Mouse (Mus musculus): ENCODE data around the gene Galnt17.

The Galnt17 gene

DNA sequence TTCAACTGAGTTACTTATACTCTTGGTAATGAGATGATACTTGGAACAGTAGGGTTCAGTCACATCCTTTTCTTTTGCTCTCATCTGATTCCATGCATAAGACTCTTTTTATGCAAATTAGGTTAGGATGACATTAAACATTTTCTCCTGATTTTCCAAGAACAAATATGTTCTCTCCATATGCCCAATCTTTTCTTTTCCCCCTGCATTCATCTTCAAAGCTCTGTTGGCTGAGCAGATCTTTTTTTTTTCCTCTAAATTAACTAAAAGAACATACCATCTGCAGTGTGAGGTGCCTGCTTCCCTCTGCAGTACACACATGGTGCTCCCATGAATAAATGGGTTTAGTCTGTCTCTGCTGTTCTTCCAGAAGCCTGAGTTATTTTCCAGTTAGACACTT is 173.5 kb downstream of the Galnt17 start:
- in situ Hi-C loops (cut with MseI, MboI), result no loop called here

- in situ Hi-C loops (cut with MseI, MboI), result no loop called here
Observed at GRCm38 (mm10) chr5:131120296-131120840, 187.9 kb downstream of the Galnt17 start.

DNA sequence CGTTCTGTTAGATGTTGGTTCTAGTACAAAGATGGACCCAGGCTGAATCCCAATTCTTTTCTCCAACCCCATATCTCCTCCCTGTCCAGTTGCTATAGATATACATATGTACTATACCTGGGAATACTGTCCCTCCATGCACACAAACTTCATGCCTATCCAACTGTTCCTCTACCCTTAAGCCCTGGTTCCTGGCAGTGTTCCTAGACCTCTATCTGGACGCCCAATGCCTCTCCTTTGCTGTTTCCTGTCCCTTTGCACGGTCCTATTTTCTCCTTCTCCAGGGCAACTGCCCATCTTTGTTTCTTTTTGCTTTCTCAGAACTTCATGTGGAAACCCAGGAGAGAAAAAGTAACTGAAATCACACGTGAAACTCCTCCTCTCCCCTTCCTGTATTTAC is 188.4 kb downstream of the Galnt17 start:
- in situ Hi-C loops (cut with MseI, MboI), result no loop called here

GRCm38 (mm10) chr5:131117391-131118040 is 190.8 kb downstream of the Galnt17 start:
- in situ Hi-C loops (cut with MseI, MboI), result no loop called here

DNA sequence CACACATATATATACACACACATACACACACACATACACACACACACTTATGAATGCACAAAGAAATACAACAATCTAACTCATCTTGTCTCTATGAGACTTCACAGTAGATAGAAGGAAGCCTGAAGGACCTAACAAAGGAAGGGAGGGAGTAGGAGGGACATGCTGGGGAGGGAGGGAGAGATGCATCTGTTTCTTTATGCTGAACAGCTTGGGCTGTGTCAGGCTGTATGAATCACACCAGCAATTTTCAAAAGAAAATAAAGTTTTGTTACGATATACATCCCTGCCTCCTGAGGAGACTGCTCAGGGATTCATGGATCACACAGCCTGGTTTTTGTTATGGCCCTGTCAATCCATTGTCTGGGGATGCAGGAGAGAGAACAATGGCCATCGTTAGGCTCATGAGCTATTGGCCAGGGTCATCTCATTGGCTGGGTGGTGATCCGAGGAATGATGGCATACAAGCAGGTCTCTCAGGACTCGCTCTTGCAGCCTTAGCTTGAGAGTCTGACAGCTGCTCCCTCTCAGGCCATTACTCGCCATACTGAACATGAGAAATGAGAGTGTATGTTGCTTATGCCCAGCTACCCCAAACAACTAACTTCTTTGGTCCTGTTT is 194.3 kb downstream of the Galnt17 start:
- in situ Hi-C loops (cut with MseI, MboI), result no loop called here

DNA sequence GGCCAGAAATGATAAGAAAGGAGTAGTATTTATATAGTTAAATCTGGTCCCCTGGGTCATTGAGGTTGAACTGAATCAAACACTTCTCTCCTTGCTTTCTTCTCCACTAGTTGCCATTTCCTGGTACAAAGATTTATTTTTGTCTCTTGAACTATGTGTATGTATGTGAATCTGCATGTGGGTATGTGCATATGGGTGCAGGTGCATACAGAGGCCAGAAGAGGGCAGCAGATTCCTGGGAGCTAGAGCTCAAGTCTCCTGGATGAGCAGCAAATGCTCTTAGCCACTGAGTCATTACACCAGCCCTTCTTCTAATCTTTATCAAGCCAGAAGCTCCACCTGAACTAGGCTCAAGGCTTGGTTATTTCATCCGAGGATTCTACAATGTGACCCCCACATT is 201.1 kb downstream of the Galnt17 start:
- in situ Hi-C loops (cut with MseI, MboI), result no loop called here

GRCm38 (mm10) chr5:131096824-131097223 is 211.5 kb downstream of the Galnt17 start:
- in situ Hi-C loops (cut with MseI, MboI), result no loop called here

DNA sequence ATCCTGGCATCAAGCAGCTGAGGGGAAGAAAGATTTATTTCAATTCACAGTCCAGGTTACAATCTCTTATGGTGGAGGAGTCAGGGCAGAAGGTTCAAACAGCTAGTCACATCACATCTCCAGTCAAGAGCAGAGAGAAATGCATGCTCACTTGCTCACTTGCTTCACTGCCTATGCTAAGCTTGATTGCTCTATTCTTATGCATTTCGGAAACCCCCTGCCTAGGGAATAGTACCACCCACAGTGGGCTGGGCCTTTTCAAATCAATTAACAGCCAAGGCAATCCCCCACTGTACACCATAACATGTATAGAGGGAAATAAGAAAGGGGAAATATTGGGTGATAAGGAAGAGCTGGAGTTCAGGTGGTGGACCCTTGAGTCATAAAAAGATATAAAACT is 212.7 kb downstream of the Galnt17 start:
- in situ Hi-C loops (cut with MseI, MboI), result no loop called here

DNA sequence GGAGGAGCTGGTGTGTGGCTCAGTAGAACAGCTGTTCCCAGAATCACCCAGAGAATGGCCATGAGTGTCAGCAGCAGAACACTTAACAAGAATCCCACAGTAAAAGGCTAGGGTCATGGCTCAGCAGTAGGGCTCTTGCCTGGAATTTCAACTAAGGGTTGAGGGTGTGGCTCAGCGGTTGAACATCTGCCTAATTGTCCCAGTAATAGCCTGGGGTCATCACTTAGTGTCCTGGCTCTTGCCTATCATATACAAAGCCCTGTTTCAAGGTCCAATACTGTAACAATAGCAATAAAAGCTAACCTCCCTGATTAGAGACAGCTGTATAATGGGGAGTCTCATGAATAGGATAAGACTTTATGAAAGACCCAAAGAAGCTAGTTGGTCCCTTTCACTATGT is 213.5 kb downstream of the Galnt17 start:
- in situ Hi-C loops (cut with MseI, MboI), result no loop called here

- in situ Hi-C loops (cut with MseI, MboI), result no loop called here
Observed at GRCm38 (mm10) chr5:131094138-131094537, 214.2 kb downstream of the Galnt17 start.

- in situ Hi-C loops (cut with MseI, MboI), result no loop called here
Observed at GRCm38 (mm10) chr5:131089876-131090275, 218.4 kb downstream of the Galnt17 start.

- in situ Hi-C loops (cut with MseI, MboI), result no loop called here
Observed at GRCm38 (mm10) chr5:131088866-131089265, 219.4 kb downstream of the Galnt17 start.

- in situ Hi-C loops (cut with MseI, MboI), result no loop called here
Observed at GRCm38 (mm10) chr5:131083072-131083657, 225.1 kb downstream of the Galnt17 start.

- in situ Hi-C loops (cut with MseI, MboI), result no loop called here
Observed at GRCm38 (mm10) chr5:131077682-131078081, 230.6 kb downstream of the Galnt17 start.

DNA sequence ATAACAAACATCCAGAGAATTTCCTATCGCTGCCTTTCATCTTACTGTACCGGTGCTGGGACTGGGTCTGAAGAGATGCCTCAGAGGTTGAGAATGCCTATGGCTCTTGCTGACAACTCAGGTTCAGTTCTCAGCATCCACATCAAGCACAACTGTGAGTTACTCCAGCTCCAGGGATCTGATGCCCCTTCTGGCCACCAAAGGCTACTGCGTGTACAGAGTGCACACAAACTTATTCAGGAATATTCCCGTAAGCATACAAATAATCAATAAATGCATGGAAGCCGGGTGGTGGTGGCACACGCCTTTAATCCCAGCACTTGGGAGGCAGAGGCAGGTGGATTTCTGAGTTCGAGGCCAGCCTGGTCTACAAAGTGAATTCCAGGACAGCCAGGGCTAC is 232.5 kb downstream of the Galnt17 start:
- in situ Hi-C loops (cut with MseI, MboI), result no loop called here

DNA sequence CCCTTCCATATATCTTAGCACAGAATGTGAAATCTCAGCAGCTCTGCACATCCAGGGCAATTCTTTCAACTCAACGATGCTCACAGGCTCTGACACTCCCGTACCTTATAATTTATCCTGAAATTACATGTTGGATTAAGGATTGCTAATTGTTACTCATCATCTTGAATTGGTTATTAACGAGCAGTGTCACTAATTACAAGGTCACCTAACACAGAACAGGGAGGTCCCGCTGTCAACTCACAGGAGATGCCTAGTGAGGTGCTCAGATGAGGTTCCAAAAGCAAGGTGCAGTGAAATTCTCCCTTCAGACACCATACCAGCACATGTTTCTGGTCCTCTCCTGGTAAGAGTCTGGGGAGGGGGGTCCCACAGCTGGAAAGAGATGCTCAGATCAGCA is 234.0 kb downstream of the Galnt17 start:
- in situ Hi-C loops (cut with MseI, MboI), result no loop called here

GRCm38 (mm10) chr5:131065174-131065573 is 243.1 kb downstream of the Galnt17 start:
- in situ Hi-C loops (cut with MseI, MboI), result no loop called here

DNA sequence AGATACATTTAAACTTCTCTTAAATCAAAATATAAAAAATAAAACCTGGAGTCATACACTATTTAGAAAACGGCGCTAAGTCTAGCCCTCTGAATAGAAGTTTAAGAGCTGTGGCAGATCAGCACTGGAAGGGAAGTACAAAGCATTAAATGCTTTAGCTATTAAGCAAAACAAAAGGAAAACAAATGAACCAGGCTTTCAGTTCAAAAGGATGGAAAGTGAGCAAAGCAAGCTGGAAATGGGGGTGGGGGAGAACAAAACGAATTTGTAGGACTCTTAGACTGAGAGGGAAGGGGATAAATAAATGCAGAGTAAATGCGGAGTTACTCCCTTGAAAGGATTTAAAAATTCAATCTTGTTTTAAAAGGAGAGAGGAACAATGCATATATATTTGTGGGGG is 259.8 kb downstream of the Galnt17 start:
- in situ Hi-C loops (cut with MseI, MboI), result no loop called here

DNA sequence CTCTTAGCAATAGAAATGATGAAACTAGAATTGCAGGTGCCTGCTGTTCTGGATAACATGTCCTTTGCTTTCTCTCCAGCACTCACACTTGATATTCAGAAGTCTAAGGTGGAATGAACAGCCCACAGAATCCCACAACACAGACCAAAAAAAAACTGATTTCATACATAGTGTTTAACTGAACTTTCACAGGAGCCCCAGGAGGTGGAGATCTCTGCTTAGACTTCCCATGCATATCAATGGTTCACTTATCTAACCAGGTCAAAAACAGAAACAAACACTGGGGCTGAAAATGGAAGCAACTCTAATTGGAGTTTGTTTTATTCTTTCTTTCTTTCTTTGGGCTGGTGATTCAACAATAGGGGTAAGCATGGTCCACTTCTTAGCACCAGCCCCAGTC is 265.2 kb downstream of the Galnt17 start:
- in situ Hi-C loops (cut with MseI, MboI), result no loop called here

- in situ Hi-C loops (cut with MseI, MboI), result no loop called here
Observed at GRCm38 (mm10) chr5:131040441-131040840, 267.9 kb downstream of the Galnt17 start.

- in situ Hi-C loops (cut with MseI, MboI), result no loop called here
Observed at GRCm38 (mm10) chr5:131039611-131040313, 268.5 kb downstream of the Galnt17 start.

- in situ Hi-C loops (cut with MseI, MboI), result no loop called here
Observed at GRCm38 (mm10) chr5:131024506-131024905, 283.8 kb downstream of the Galnt17 start.

Data from mouse trophoblast stem cell (cell line).